Mouse (Mus musculus): Measurements from ENCODE around the gene Acad12. TPM values are rescaled to one million over a fixed set of nuclear protein-coding genes. Genes with fewer than 3 reads are reported as not detected.

Acad12 gene
- total RNA-seq, 2 experiments from 2014 or later: 19.4 to 23.4 TPM

DNA sequence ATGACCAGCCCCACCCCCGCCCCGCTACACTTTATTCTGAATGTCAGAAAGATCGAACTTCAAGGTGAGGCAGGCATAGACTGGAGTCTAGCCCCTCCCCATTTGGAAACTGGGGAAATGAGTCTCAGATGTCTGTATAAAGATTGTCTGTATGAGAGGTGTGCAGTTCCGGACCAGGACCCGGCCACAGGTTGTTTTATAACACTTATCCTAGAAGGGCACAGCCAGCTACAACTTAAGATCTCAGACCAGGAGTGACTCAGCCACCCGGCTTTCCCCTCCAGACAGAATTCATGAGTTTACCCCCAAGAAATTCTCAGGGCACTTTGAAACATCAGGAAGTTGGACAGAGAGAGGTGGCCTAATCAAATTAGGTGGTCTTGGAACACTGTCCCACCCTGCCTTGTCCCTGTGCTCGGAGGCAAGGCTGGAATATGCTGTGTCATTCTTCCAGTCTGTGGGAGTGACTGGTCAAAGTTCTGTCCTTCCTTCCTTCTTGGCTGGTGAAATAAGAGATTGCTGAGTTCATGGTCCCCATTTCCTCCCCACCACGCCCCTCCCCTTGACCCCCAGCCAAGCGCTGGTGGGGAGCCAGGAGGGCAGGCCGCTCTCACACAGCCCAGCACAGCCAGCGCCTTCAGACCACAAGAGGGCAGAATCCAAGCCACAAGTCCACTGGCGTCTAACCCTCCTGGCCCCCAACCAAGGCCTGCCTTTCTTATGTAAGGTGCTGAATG, 34.8 kb downstream of the Acad12 start:
- DNase-seq: peak; percentile 98

DNA sequence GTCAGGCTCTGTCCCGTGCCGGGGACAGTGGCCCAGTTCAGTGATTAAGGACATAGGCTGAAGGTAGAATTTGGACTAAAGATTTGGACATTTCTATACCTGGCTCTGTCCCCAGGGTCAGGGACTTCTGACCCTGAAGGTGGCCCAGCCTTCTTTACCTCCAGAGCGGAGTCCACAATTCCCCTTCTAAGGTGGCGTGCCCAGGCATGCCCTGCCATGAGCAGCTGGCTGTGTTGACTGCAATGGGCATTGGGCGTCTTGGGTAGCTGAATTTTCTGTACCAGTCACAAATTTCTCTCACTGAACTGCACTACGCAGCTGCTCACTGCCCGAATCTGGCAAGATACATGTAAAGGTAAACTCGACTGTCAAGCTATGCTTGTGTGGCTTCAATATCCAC, 36.8 kb downstream of the Acad12 start:
- DNase-seq: no peak

DNA sequence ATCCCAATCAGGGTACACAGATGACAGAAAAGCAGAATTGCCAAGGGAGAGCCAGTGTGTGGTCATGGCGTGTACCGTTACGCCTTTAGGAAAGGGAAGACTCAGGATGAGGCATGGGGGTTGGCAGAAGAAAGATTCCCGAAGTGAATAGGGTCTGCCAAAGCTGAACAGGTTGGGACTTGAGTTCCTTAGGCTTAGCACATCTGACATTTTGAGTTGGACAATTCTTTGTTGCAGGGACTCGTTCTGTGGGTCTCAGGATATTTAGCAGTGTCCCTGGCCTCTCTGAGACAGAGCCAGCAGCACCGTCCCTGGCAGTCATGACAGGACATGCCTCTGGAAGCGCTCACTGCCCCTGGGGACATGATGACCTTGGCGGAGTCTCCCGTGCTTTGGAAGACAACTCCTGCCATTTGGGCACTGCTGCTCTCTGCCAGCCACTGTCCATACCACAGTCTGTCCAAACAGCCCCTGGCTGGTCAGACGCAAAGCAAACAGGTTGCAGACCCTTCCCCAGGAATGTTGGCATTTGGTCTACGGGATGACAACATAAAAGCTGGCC, 41.7 kb downstream of the Acad12 start:
- peak; percentile 87 to 88 for DNase-seq

DNA sequence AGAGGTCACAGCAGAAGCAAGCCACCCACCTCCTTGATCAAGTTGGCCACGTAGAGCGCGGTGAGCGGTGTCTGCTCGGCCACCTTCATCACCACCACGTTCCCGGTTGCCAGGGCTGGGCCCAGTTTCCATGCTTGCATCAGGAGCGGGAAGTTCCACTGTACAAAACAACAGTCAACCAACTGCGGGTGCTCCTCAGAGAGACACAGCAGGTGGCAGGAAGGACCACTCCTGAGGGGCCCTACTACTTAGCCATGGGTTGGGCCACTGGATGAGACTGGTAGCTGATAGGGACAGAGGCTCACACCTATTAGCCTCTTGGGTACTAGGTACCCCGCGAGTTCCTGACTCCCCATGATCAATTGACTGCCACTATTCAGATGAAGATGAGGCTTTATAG, 42.9 kb downstream of the Acad12 start:
- DNase-seq: no peak

GRCm38 (mm10) chr5:121574145-121574544, 44.6 kb downstream of the Acad12 start:
- no peak for DNase-seq

DNA sequence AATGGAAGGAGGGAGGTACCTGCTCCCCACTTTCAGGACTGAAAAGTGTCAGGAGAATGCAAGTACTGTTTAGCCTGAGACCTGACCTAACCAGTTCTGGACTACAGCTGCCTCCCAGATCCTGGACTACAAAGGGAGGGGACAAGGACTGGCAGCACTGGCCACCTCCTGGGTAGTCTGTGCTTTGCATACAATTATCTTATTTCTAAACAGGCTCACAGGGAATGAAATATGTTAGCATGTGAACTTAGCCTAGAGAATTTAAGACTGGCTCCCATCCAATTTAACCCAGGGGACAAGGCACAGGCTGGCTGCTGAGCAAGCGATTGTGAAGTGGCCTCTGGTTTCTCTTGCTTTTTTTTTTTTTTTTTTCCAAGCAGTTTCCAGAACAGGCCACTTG, 48.0 kb downstream of the Acad12 start:
- DNase-seq: no peak

GRCm38 (mm10) chr5:121569881-121570420, 48.8 kb downstream of the Acad12 start:
- no peak for DNase-seq

DNA sequence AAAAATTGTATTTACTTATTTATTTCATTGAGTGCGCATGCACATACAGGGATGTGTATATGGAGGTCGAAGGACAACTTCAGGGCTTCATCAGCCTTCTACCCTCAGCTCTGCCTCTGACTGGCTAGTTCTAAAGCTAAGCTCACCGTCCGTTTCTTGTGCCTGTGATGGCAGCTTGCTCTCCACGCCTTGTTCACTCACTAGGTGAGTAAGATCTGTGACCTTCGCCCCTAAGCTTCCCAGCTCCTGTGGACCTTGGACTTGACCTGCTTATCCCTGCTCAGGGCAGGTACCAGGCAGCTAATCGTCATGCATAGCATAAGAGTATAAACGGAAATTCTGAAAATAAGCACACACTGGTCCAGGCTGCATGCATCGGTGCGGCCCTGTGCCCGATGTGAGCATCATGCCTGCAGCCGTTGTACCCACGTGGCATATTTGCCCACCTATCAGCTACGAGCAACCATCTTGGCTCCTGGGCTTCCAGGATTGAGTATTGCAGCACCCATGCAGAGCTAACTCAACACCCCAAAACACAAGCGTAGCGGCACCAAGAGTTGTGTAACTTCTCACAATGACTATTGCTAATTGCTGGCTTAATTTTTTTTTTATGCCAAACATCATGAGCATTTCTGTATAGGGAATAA, 52.6 kb downstream of the Acad12 start:
- no peak for DNase-seq

DNA sequence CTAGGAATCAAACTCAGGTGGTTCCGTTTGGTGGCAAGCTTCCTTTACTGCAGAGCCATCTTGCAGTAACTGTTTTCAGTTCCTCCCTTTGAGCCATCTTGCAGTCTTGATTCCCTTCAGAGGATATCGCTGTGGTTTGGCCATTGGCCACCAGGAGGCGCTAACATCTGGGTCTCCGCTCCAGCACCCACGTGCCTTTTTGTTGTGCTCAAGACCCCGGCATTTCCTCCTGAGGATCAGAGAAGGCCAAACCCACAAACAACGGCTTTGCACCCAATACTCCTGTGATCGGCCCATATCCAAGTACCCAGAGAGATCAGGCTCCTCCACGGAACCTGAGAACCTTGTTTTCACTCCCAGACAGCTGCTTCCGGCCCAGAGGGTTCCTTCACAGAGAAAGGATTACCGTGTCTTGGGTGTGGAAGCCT, 54.3 kb downstream of the Acad12 start:
- DNase-seq: peak; percentile 92

DNA sequence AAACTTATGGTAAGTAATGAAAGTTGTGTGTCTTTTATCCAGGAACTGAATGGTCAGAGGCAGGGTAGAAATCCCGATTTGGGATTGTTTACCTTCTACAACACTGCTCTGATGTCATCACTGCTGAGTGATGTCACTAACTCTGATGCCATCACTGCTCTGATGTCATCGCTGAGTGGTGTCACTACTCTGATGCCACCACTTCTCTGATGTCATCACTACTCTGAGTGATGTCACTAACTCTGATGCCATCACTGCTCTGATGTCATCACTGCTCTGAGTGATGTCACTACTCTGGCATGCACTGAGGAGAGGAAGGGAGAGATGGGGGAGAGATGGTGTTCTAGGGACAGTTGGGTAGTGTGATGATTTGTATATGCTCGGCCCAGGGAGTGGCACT, 56.3 kb downstream of the Acad12 start:
- no peak for DNase-seq

GRCm38 (mm10) chr5:121549196-121549595, 69.5 kb downstream of the Acad12 start:
- no peak for DNase-seq

DNA sequence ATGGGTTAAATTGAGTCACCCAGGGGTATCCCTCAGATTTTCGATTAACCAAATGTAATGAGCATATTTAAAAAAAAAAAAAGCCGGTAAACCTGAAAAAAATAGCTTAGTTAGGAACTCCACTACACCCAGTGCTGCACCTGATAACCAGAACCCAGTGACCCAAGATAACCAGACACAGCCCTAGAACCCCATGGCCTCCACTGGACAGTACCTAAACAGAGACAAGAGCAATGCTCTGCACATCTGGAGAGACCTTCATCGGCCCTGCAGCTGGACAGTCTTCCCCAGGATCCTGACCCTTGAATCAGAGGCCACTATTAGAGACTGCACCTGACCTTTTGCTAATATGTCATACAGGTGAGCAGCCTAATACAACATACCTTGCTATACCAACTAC, 71.7 kb downstream of the Acad12 start:
- DNase-seq: no peak

Other genes with a start within 250 kb of the Acad12 start
- 10 to 100 TPM; 44.1 to 49.7 TPM for gene Trafd1, start 233.3 kb downstream of the Acad12 start, total RNA-seq (2021)
- 10 to 100 TPM; 35.8 to 42.1 TPM for gene Naa25, start 221.0 kb downstream of the Acad12 start, total RNA-seq (2021)
- gene Tmem116, start 167.0 kb downstream of the Acad12 start, total RNA-seq (2021): 1 to 10 TPM; 3.5 to 6.9 TPM
- 100 to 1,000 TPM; 117 to 123 TPM for gene Erp29, start 166.4 kb downstream of the Acad12 start, total RNA-seq (2021)
- gene Adam1b, start 115.5 kb downstream of the Acad12 start, total RNA-seq (2021): not detected
- 1 to 10 TPM; 4.1 to 5.5 TPM for gene Adam1a, start 73.5 kb downstream of the Acad12 start, total RNA-seq (2021)
- not detected for gene Gm42878, start 73.5 kb downstream of the Acad12 start, total RNA-seq (2021)
- gene Mapkapk5, start 73.0 kb downstream of the Acad12 start, total RNA-seq (2021): 10 to 100 TPM; 78.9 to 82.6 TPM
- 1,000 to 10,000 TPM; 1,062 to 2,025 TPM for gene Aldh2, start 25.1 kb downstream of the Acad12 start, total RNA-seq (2021)
- 10 to 100 TPM; 18.2 to 25.6 TPM for gene Acad10, start 41.6 kb upstream of the Acad12 start, total RNA-seq (2021)
- 10 to 100 TPM; 51.4 to 52.2 TPM for gene Brap, start 41.6 kb upstream of the Acad12 start, total RNA-seq (2021)
- gene Atxn2, start 92.4 kb upstream of the Acad12 start, total RNA-seq (2021): 100 to 1,000 TPM; 158 to 166 TPM
- gene Sh2b3, start 218.7 kb upstream of the Acad12 start, total RNA-seq (2021): 10 to 100 TPM; 33.7 to 34.8 TPM
- gene Pheta1, start 230.0 kb upstream of the Acad12 start, total RNA-seq (2021): 1 to 10 TPM; 5.5 to 7.0 TPM

Measured in adrenal gland, postnatal 36 days (tissue).